Mouse (Mus musculus): ENCODE data around the gene Nceh1. TPM values are rescaled to one million over a fixed set of nuclear protein-coding genes. Genes with fewer than 3 reads are reported as not detected.

The Nceh1 gene
- polyA plus RNA-seq, 1 experiment, result 2.4 TPM

GRCm38 (mm10) chr3:27316559-27317287, 134.0 kb downstream of the Nceh1 start, which contains the start of gene Tnfsf10:
Gene Tnfsf10 (plus strand): TSS chr3:27317028.
- H3K27ac ChIP-seq (ENCODE audit: control insufficient read depth, insufficient read depth, low read depth, low read length), result 0 out of 2 replicates have a peak within 1 kb of the TSS, but pooled peaks have one; percentile 29
- no peaks in the 10 kb centered on the region for H3K36me3 ChIP-seq (ENCODE audit: control insufficient read depth, insufficient read depth, low read length)
- H3K27me3 ChIP-seq (ENCODE audit: control insufficient read depth, insufficient read depth, low read length), result no peaks in the 10 kb centered on the region
- TF ChIP-seq CTCF (IDR thresholded peaks at IDR 0.05; ENCODE audit: control insufficient read depth, insufficient read depth, insufficient replicate concordance, low read depth, low read length), result no peak
- TF ChIP-seq POLR2A (IDR thresholded peaks at IDR 0.05; ENCODE audit: control insufficient read depth, low read depth, low read length), result no peak
- peak within 1 kb of the TSS; percentile 43 for H3K4me3 ChIP-seq (ENCODE audit: control insufficient read depth, low read depth, low read length)
- no peaks in the 10 kb centered on the region for H3K4me1 ChIP-seq (ENCODE audit: control insufficient read depth, insufficient read depth, low read length)

- no peaks in the 10 kb centered on the region for H3K27me3 ChIP-seq (ENCODE audit: control insufficient read depth, insufficient read depth, low read length)
- H3K27ac ChIP-seq (ENCODE audit: control insufficient read depth, insufficient read depth, low read depth, low read length), result no peak overlapping the region
- H3K36me3 ChIP-seq (ENCODE audit: control insufficient read depth, insufficient read depth, low read length), result no peaks in the 10 kb centered on the region
- H3K4me1 ChIP-seq (ENCODE audit: control insufficient read depth, insufficient read depth, low read length), result no peaks in the 10 kb centered on the region
- TF ChIP-seq POLR2A (IDR thresholded peaks at IDR 0.05; ENCODE audit: control insufficient read depth, low read depth, low read length) (no peak), CTCF (IDR thresholded peaks at IDR 0.05; ENCODE audit: control insufficient read depth, insufficient read depth, insufficient replicate concordance, low read depth, low read length) (no peak)
- H3K4me3 ChIP-seq (ENCODE audit: control insufficient read depth, low read depth, low read length), result peak overlapping the region; percentile 43
Observed at GRCm38 (mm10) chr3:27317288-27318024, 134.7 kb downstream of the Nceh1 start.

GRCm38 (mm10) chr3:27319650-27320049, 136.9 kb downstream of the Nceh1 start:
- Histone ChIP-seq H3K4me3 (ENCODE audit: control insufficient read depth, low read depth, low read length) (no peak overlapping the region), H3K27ac (ENCODE audit: control insufficient read depth, insufficient read depth, low read depth, low read length) (no peak overlapping the region), H3K36me3 (ENCODE audit: control insufficient read depth, insufficient read depth, low read length) (no peaks in the 10 kb centered on the region), H3K27me3 (ENCODE audit: control insufficient read depth, insufficient read depth, low read length) (no peaks in the 10 kb centered on the region), H3K4me1 (ENCODE audit: control insufficient read depth, insufficient read depth, low read length) (no peaks in the 10 kb centered on the region)
- no peak for TF ChIP-seq CTCF (IDR thresholded peaks at IDR 0.05; ENCODE audit: control insufficient read depth, insufficient read depth, insufficient replicate concordance, low read depth, low read length)
- TF ChIP-seq POLR2A (IDR thresholded peaks at IDR 0.05; ENCODE audit: control insufficient read depth, low read depth, low read length), result no peak

GRCm38 (mm10) chr3:27320613-27321495, 138.1 kb downstream of the Nceh1 start:
- no peaks in the 10 kb centered on the region for H3K4me1 ChIP-seq (ENCODE audit: control insufficient read depth, insufficient read depth, low read length)
- H3K27me3 ChIP-seq (ENCODE audit: control insufficient read depth, insufficient read depth, low read length), result no peaks in the 10 kb centered on the region
- no peak overlapping the region for H3K4me3 ChIP-seq (ENCODE audit: control insufficient read depth, low read depth, low read length)
- TF ChIP-seq CTCF (IDR thresholded peaks at IDR 0.05; ENCODE audit: control insufficient read depth, insufficient read depth, insufficient replicate concordance, low read depth, low read length), result no peak
- no peak for TF ChIP-seq POLR2A (IDR thresholded peaks at IDR 0.05; ENCODE audit: control insufficient read depth, low read depth, low read length)
- no peak overlapping the region for H3K27ac ChIP-seq (ENCODE audit: control insufficient read depth, insufficient read depth, low read depth, low read length)
- no peaks in the 10 kb centered on the region for H3K36me3 ChIP-seq (ENCODE audit: control insufficient read depth, insufficient read depth, low read length)

- Histone ChIP-seq H3K4me1 (ENCODE audit: control insufficient read depth, insufficient read depth, low read length) (no peaks in the 10 kb centered on the region), H3K27ac (ENCODE audit: control insufficient read depth, insufficient read depth, low read depth, low read length) (no peak overlapping the region), H3K36me3 (ENCODE audit: control insufficient read depth, insufficient read depth, low read length) (no peaks in the 10 kb centered on the region), H3K4me3 (ENCODE audit: control insufficient read depth, low read depth, low read length) (no peak overlapping the region), H3K27me3 (ENCODE audit: control insufficient read depth, insufficient read depth, low read length) (no peaks in the 10 kb centered on the region)
- TF ChIP-seq CTCF (IDR thresholded peaks at IDR 0.05; ENCODE audit: control insufficient read depth, insufficient read depth, insufficient replicate concordance, low read depth, low read length), result no peak
- no peak for TF ChIP-seq POLR2A (IDR thresholded peaks at IDR 0.05; ENCODE audit: control insufficient read depth, low read depth, low read length)
Observed at GRCm38 (mm10) chr3:27322591-27322990, 139.8 kb downstream of the Nceh1 start.

- TF ChIP-seq POLR2A (IDR thresholded peaks at IDR 0.05; ENCODE audit: control insufficient read depth, low read depth, low read length) (no peak), CTCF (IDR thresholded peaks at IDR 0.05; ENCODE audit: control insufficient read depth, insufficient read depth, insufficient replicate concordance, low read depth, low read length) (no peak)
- no peak overlapping the region for H3K27ac ChIP-seq (ENCODE audit: control insufficient read depth, insufficient read depth, low read depth, low read length)
- H3K4me3 ChIP-seq (ENCODE audit: control insufficient read depth, low read depth, low read length), result no peak overlapping the region
- H3K4me1 ChIP-seq (ENCODE audit: control insufficient read depth, insufficient read depth, low read length), result no peaks in the 10 kb centered on the region
- H3K27me3 ChIP-seq (ENCODE audit: control insufficient read depth, insufficient read depth, low read length), result no peaks in the 10 kb centered on the region
- H3K36me3 ChIP-seq (ENCODE audit: control insufficient read depth, insufficient read depth, low read length), result no peaks in the 10 kb centered on the region
Observed at GRCm38 (mm10) chr3:27323551-27323950, 140.8 kb downstream of the Nceh1 start.

All from testis, adult 2 months (tissue).